Mouse (Mus musculus): Measurements from ENCODE around the gene Tpi1. TPM values are rescaled to one million over a fixed set of nuclear protein-coding genes. Genes with fewer than 3 reads are reported as not detected.
"Not testable (repeated sequence)": the region's sequence is repeated elsewhere in the genome, so short reads cannot be mapped to it uniquely, and the experiment has no call there.

Tpi1 gene
- polyA plus RNA-seq, 1 experiment = 839 TPM

GRCm38 (mm10) chr6:124831199-124831598 is 17.1 kb upstream of the Tpi1 start:
- not testable (repeated sequence) for DNase-seq (ENCODE audit: low read depth)

- no peak for DNase-seq (ENCODE audit: low read depth)
These were observed 16.0 kb upstream of the Tpi1 start for GRCm38 (mm10) chr6:124829799-124830700.

- peak; percentile 100 for DNase-seq (ENCODE audit: low read depth)
These were observed 15.0 kb upstream of the Tpi1 start, which contains the start of the genes Usp5 and Cdca3 for GRCm38 (mm10) chr6:124828868-124829798. TSS of gene Usp5 (minus strand) at chr6:124829484. TSS of gene Cdca3 (plus strand) at chr6:124829547.

- DNase-seq (ENCODE audit: low read depth) = no peak
These were observed 14.1 kb upstream of the Tpi1 start for GRCm38 (mm10) chr6:124828101-124828592.

GRCm38 (mm10) chr6:124822049-124822448 is 8.0 kb upstream of the Tpi1 start:
- DNase-seq (ENCODE audit: low read depth) = no peak

GRCm38 (mm10) chr6:124820891-124821290 is 6.8 kb upstream of the Tpi1 start:
- DNase-seq (ENCODE audit: low read depth) = no peak

GRCm38 (mm10) chr6:124817971-124818370 is 3.9 kb upstream of the Tpi1 start:
- DNase-seq (ENCODE audit: low read depth) = no peak

GRCm38 (mm10) chr6:124817563-124817962 is 3.5 kb upstream of the Tpi1 start:
- no peak for DNase-seq (ENCODE audit: low read depth)

GRCm38 (mm10) chr6:124817125-124817524 is 3.0 kb upstream of the Tpi1 start:
- DNase-seq (ENCODE audit: low read depth) = no peak

GRCm38 (mm10) chr6:124816611-124817010 is 2.5 kb upstream of the Tpi1 start:
- no peak for DNase-seq (ENCODE audit: low read depth)

GRCm38 (mm10) chr6:124814858-124815774 is 1.0 kb upstream of the Tpi1 start:
- DNase-seq (ENCODE audit: low read depth) = no peak

- DNase-seq (ENCODE audit: low read depth) = no peak
These were observed 352 bp upstream of the Tpi1 start for GRCm38 (mm10) chr6:124814448-124814847.

GRCm38 (mm10) chr6:124813496-124813895 is 600 bp downstream of the Tpi1 start:
- DNase-seq (ENCODE audit: low read depth) = no peak

- no peak for DNase-seq (ENCODE audit: low read depth)
These were observed 1.2 kb downstream of the Tpi1 start for GRCm38 (mm10) chr6:124812848-124813247.

GRCm38 (mm10) chr6:124811701-124812560 is 2.2 kb downstream of the Tpi1 start:
- DNase-seq (ENCODE audit: low read depth) = no peak

- DNase-seq (ENCODE audit: low read depth) = no peak
These were observed 2.8 kb downstream of the Tpi1 start for GRCm38 (mm10) chr6:124811403-124811665.

- not testable (repeated sequence) for DNase-seq (ENCODE audit: low read depth)
These were observed 3.3 kb downstream of the Tpi1 start for GRCm38 (mm10) chr6:124810566-124811402.

GRCm38 (mm10) chr6:124809775-124810538 is 4.1 kb downstream of the Tpi1 start:
- no peak for DNase-seq (ENCODE audit: low read depth)

All from gonadal fat pad, adult 2 months (tissue).